Mouse (Mus musculus): ENCODE data around the gene Arid3b. TPM values are rescaled to one million over a fixed set of nuclear protein-coding genes. Genes with fewer than 3 reads are reported as not detected.
A peak's percentile ranks its signal among the peaks of the same experiment; 100 is the strongest.

Gene Arid3b
- total and polyA plus RNA-seq, 3 experiments, result 16.7 to 105 (median 33.4) TPM

DNA sequence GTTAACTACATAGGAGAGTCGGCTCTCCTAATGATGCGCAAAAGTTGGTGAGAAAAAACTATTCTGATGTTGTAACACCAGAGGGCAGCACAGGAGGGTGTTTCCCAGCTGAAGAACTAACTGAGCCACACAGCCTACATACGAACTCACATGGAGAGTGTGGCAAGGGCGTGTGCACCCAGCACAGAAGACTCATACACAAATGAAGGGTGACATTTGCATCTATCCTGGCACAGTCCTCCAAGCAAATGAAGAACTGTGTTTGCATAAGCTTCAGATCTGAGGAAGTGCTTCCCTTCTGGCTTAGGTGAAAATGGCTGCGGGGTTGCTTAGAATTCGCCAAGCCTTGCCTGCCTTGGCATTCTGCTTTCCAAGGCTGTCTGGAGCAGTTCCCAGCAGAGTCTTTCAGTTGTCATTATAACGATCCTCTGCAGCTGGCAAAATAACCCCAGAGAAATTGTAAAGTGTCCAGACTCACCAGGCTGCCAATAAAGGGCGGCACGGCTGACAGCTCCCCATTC is 25.4 kb upstream of the Arid3b start (continued):
- peak; percentile 96 for TF ChIP-seq MYC (IDR thresholded peaks at IDR 0.05; ENCODE audit: low read depth, low read length)
- TF ChIP-seq JUND (conservative IDR thresholded peaks at IDR 0.05; ENCODE audit: low read depth, low read length), result peak; percentile 49; the same call in 1 of the 2 replicates
- TF ChIP-seq CHD1 (IDR thresholded peaks at IDR 0.05; ENCODE audit: low read depth, low read length), result no peak
- 0 out of 2 replicates have a peak, but pooled peaks have one; percentile 35 for TF ChIP-seq MAFK (IDR thresholded peaks at IDR 0.05; ENCODE audit: insufficient replicate concordance, low read length)
- TF ChIP-seq POLR2AphosphoS2 (IDR thresholded peaks at IDR 0.05; ENCODE audit: low read depth, low read length), result no peak
- no peak for TF ChIP-seq TBP (conservative IDR thresholded peaks at IDR 0.05; ENCODE audit: low read depth, low read length)
- TF ChIP-seq CHD2 (IDR thresholded peaks at IDR 0.05; ENCODE audit: low read length), result no peak
- 0 out of 2 replicates have a peak, but pooled peaks have one; percentile 17 for TF ChIP-seq JUN (IDR thresholded peaks at IDR 0.05; ENCODE audit: insufficient read depth, low read depth, low read length)
- peak; percentile 97 for TF ChIP-seq RAD21 (IDR thresholded peaks at IDR 0.05; ENCODE audit: low read depth, low read length)
- 0 out of 2 replicates have a peak, but pooled peaks have one; percentile 19 for TF ChIP-seq ZNF384 (IDR thresholded peaks at IDR 0.05; ENCODE audit: low read depth, low read length)
- no peak for TF ChIP-seq MAZ (IDR thresholded peaks at IDR 0.05; ENCODE audit: low read depth, low read length)
- TF ChIP-seq NRF1 (IDR thresholded peaks at IDR 0.05; ENCODE audit: low read depth, low read length), result no peak
- no peak for TF ChIP-seq GABPA (IDR thresholded peaks at IDR 0.05; ENCODE audit: insufficient replicate concordance, low read depth, low read length)
- TF ChIP-seq PAX5 (IDR thresholded peaks at IDR 0.05; ENCODE audit: low read length), result no peak
- TF ChIP-seq RCOR1 (conservative IDR thresholded peaks at IDR 0.05; ENCODE audit: low read depth, low read length), result 0 out of 2 replicates have a peak, but pooled peaks have one; percentile 24
- peak; percentile 63 to 95 for TF ChIP-seq CTCF (conservative IDR thresholded peaks at IDR 0.05 in 1 of 2, IDR thresholded peaks at IDR 0.05 in 1 of 2; ENCODE audit: low read depth in 2 of 2, low read length in 2 of 2)
- no peak for TF ChIP-seq USF2 (conservative IDR thresholded peaks at IDR 0.05; ENCODE audit: low read depth, low read length)

DNA sequence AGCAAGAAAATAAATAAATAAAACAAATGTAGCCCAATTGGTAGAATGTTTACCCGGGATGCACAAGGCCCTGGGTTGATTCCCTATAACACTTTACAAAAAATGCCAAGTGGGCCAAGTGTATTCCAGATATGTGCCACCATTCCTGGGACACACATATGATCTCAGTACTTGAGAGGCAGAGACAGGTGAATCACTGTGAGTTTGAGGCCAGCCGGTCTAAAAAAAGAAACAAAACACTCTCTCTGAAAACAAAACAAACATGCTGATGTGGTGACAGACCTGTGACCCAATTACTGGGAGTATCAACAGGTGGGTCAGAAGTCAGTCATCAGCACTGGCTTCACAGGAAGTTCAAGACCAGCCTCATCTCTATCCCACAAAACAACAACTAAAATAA is 19.9 kb upstream of the Arid3b start:
- Histone ChIP-seq H3K4me3 (replicated peaks in 1 of 3; ENCODE audit: low read depth in 2 of 3, low read length in 2 of 3, poor library complexity in 1 of 3) (no peak overlapping the region), H3K27ac (ENCODE audit: insufficient read depth, low read depth) (no peak overlapping the region), H3K36me3 (replicated peaks in 1 of 2; ENCODE audit: control insufficient read depth in 1 of 2, insufficient read depth in 1 of 2, low read length in 1 of 2) (no peaks in the 10 kb centered on the region), H3K4me1 (ENCODE audit: control insufficient read depth in 1 of 2, insufficient read depth in 2 of 2) (peaks cover 0 to 17% of the 10 kb centered on the region in 2 experiments; a peak in 3 of 4 replicates), H3K9ac (ENCODE audit: insufficient read depth, low read depth) (no peak overlapping the region), H3K9me3 (replicated peaks; ENCODE audit: low read length) (no peaks in the 10 kb centered on the region), H3K4me2 (ENCODE audit: insufficient read depth, low read depth, poor library complexity, severe bottlenecking) (no peak overlapping the region), H3K79me2 (replicated peaks; ENCODE audit: control insufficient read depth, extremely low read depth, insufficient read depth, poor library complexity, severe bottlenecking) (no peaks in the 10 kb centered on the region), H3K27me3 (replicated peaks) (no peaks in the 10 kb centered on the region)
- dilution Hi-C loops (cut with MboI; ENCODE audit: extremely low pct_ligation_motif_present, extremely low pct_unique_long_range_greater_than_20kb, low sequenced_read_pairs) (no loop called here), in situ Hi-C loops (cut with MboI; ENCODE audit: low pct_ligation_motif_present, low pct_unique_long_range_greater_than_20kb, low sequenced_read_pairs) (no loop called here)
- DNase-seq (ENCODE audit: extremely low read depth), result no peak
- TF ChIP-seq TBP (conservative IDR thresholded peaks at IDR 0.05; ENCODE audit: low read depth, low read length) (no peak), NRF1 (IDR thresholded peaks at IDR 0.05; ENCODE audit: low read depth, low read length) (no peak)

DNA sequence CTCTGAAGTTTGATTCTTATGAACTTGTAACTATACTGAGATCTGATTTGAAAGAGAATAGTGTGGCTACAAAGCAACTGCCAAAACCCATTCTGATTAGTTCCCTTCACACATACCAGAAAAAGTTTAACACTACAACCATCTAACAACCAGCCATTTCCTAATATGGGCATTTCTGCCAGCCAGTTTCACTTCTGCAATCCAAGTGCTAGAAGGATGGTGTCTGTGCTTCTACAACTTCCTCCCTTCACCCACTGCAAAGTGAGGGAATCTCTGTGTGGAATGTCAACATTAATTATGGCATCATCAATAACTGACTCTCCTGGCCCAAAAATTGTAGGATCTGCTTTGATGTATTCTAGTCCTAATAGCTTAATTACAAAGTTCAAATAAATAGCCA is 17.7 kb upstream of the Arid3b start:
- H3K79me2 ChIP-seq (replicated peaks; ENCODE audit: control insufficient read depth, extremely low read depth, insufficient read depth, poor library complexity, severe bottlenecking), result no peaks in the 10 kb centered on the region
- dilution Hi-C loops (cut with MboI; ENCODE audit: extremely low pct_ligation_motif_present, extremely low pct_unique_long_range_greater_than_20kb, low sequenced_read_pairs) (no loop called here), in situ Hi-C loops (cut with MboI; ENCODE audit: low pct_ligation_motif_present, low pct_unique_long_range_greater_than_20kb, low sequenced_read_pairs) (no loop called here)
- H3K27ac ChIP-seq (ENCODE audit: insufficient read depth, low read depth), result no peak overlapping the region
- H3K4me1 ChIP-seq (ENCODE audit: control insufficient read depth in 1 of 2, insufficient read depth in 2 of 2), result peaks cover 0 to 16% of the 10 kb centered on the region in 2 experiments; a peak in 3 of 4 replicates
- no peak overlapping the region for H3K4me2 ChIP-seq (ENCODE audit: insufficient read depth, low read depth, poor library complexity, severe bottlenecking)
- DNase-seq (ENCODE audit: extremely low read depth), result peak; percentile 71
- H3K9ac ChIP-seq (ENCODE audit: insufficient read depth, low read depth), result no peak overlapping the region
- H3K27me3 ChIP-seq (replicated peaks), result no peaks in the 10 kb centered on the region
- TF ChIP-seq JUN (IDR thresholded peaks at IDR 0.05; ENCODE audit: insufficient read depth, low read depth, low read length) (no peak), NELFE (IDR thresholded peaks at IDR 0.05; ENCODE audit: low read depth, low read length) (no peak), ZMIZ1 (IDR thresholded peaks at IDR 0.05; ENCODE audit: low read depth, low read length) (no peak), CTCF (conservative IDR thresholded peaks at IDR 0.05 in 1 of 2, IDR thresholded peaks at IDR 0.05 in 1 of 2; ENCODE audit: low read depth in 2 of 2, low read length in 2 of 2) (no peak), UBTF (IDR thresholded peaks at IDR 0.05; ENCODE audit: low read depth, low read length) (no peak), EP300 (IDR thresholded peaks at IDR 0.05; ENCODE audit: low read length) (peak; percentile 90), ZC3H11A (IDR thresholded peaks at IDR 0.05; ENCODE audit: low read depth, low read length) (no peak), TBP (conservative IDR thresholded peaks at IDR 0.05; ENCODE audit: low read depth, low read length) (no peak), ZKSCAN1 (IDR thresholded peaks at IDR 0.05; ENCODE audit: borderline replicate concordance, low read depth, low read length) (no peak), PAX5 (IDR thresholded peaks at IDR 0.05; ENCODE audit: low read length) (no peak), HCFC1 (IDR thresholded peaks at IDR 0.05; ENCODE audit: low read depth, low read length) (no peak), IRF4 (IDR thresholded peaks at IDR 0.05; ENCODE audit: low read depth, low read length) (peak; percentile 96)
- no peaks in the 10 kb centered on the region for H3K9me3 ChIP-seq (replicated peaks; ENCODE audit: low read length)
- no peaks in the 10 kb centered on the region for H3K36me3 ChIP-seq (replicated peaks in 1 of 2; ENCODE audit: control insufficient read depth in 1 of 2, insufficient read depth in 1 of 2, low read length in 1 of 2)
- H3K4me3 ChIP-seq (replicated peaks in 1 of 3; ENCODE audit: low read depth in 2 of 3, low read length in 2 of 3, poor library complexity in 1 of 3), result no peak overlapping the region
